ENCODE assay signal across 11 mouse cellular contexts in genomic region chr1:83631798-83632197, GRCm38 (mm10).
DNase-seq lines count a peak whose midpoint lies in the region; ATAC-seq and TF ChIP-seq lines count a peak whose summit lies in the region.
"Had no signal": no experiment of that assay in that cellular context is flagged by ENCODE, and none has a peak within 500 bp of the region (broad histone marks: within the 10 kb centered on the region; RNA-seq: fewer than 3 reads in every experiment).

No protein-coding gene starts in this region.

- no peak for TF ChIP-seq CTCF in layer of hippocampus, adult 2 months (conservative IDR thresholded peaks at IDR 0.05)

- peaks cover 13% of the 10 kb centered on the region for H3K4me1 ChIP-seq in hindbrain, embryonic 13.5 days (replicated peaks)
- H3K4me1 ChIP-seq in hindbrain, embryonic 11.5 days (replicated peaks; ENCODE audit: control insufficient read depth, insufficient read depth, low read length), result no peaks in the 10 kb centered on the region
- peaks cover 14% of the 10 kb centered on the region for H3K4me1 ChIP-seq in neural tube, embryonic 13.5 days (replicated peaks)
- H3K4me1 ChIP-seq: liver, embryonic 15.5 days had no signal

- H3K27me3 ChIP-seq in hindbrain, embryonic 13.5 days, result no peaks in the 10 kb centered on the region
- no peaks in the 10 kb centered on the region for H3K27me3 ChIP-seq in hindbrain, embryonic 11.5 days (ENCODE audit: control insufficient read depth, insufficient read depth, low read length)
- H3K27me3 ChIP-seq in neural tube, embryonic 13.5 days, result no peaks in the 10 kb centered on the region
- H3K27me3 ChIP-seq: liver, embryonic 15.5 days had no signal

- H3K36me3 ChIP-seq in hindbrain, embryonic 13.5 days, result no peaks in the 10 kb centered on the region
- H3K36me3 ChIP-seq in hindbrain, embryonic 11.5 days (ENCODE audit: control insufficient read depth, insufficient read depth, low read length), result no peaks in the 10 kb centered on the region
- no peaks in the 10 kb centered on the region for H3K36me3 ChIP-seq in neural tube, embryonic 13.5 days
- H3K36me3 ChIP-seq: liver, embryonic 15.5 days had no signal

- no peaks in the 10 kb centered on the region for H3K9me3 ChIP-seq in hindbrain, embryonic 13.5 days
- H3K9me3 ChIP-seq in hindbrain, embryonic 11.5 days (ENCODE audit: control insufficient read depth, low read length), result no peaks in the 10 kb centered on the region
- H3K9me3 ChIP-seq in neural tube, embryonic 13.5 days, result no peaks in the 10 kb centered on the region
- H3K9me3 ChIP-seq: liver, embryonic 15.5 days had no signal

- peak overlapping the region; percentile 19; the same call in 1 of the 2 replicates for H3K9ac ChIP-seq in hindbrain, embryonic 13.5 days
- no peak overlapping the region for H3K9ac ChIP-seq in hindbrain, embryonic 11.5 days (ENCODE audit: low read depth, low read length)
- no peak overlapping the region for H3K9ac ChIP-seq in neural tube, embryonic 13.5 days
- H3K9ac ChIP-seq: liver, embryonic 15.5 days had no signal

- DNase-seq in hindbrain, embryonic 11.5 days (ENCODE audit: low spot score), result no peak
- DNase-seq in cerebellum, adult 9-10 months, result peak; percentile 39
- DNase-seq in layer of hippocampus, adult 2 months (ENCODE audit: low spot score in 2 of 2), result peak; percentile 23 to 48
- DNase-seq: adrenal gland, postnatal 14 days; thymus, postnatal 36 days had no signal

- 35% methylated on average over 4 of the region's 4 CpGs for WGBS in hindbrain, embryonic 13.5 days
- 45% methylated on average over 4 of the region's 4 CpGs for WGBS in hindbrain, embryonic 11.5 days
- WGBS in neural tube, embryonic 13.5 days, result 30% methylated on average over 4 of the region's 4 CpGs

- peak overlapping the region; percentile 70 for H3K27ac ChIP-seq in hindbrain, embryonic 13.5 days
- H3K27ac ChIP-seq in hindbrain, embryonic 11.5 days (ENCODE audit: low read depth, low read length), result no peak overlapping the region
- H3K27ac ChIP-seq in layer of hippocampus, adult 2 months, result peak overlapping the region; percentile 82
- H3K27ac ChIP-seq in neural tube, embryonic 13.5 days (replicated peaks), result peak overlapping the region; percentile 42; the same call in 1 of the 2 replicates
- H3K27ac ChIP-seq: liver, embryonic 15.5 days had no signal

- H3K4me3 ChIP-seq in hindbrain, embryonic 13.5 days, result no peak overlapping the region
- no peak overlapping the region for H3K4me3 ChIP-seq in hindbrain, embryonic 11.5 days (ENCODE audit: low read depth, low read length)
- H3K4me3 ChIP-seq in layer of hippocampus, adult 2 months, result peak overlapping the region; percentile 1; the same call in 1 of the 2 replicates
- no peak overlapping the region for H3K4me3 ChIP-seq in neural tube, embryonic 13.5 days
- H3K4me3 ChIP-seq: liver, embryonic 15.5 days had no signal

- H3K4me2 ChIP-seq in hindbrain, embryonic 13.5 days, result peak overlapping the region; percentile 23
- no peak overlapping the region for H3K4me2 ChIP-seq in hindbrain, embryonic 11.5 days (replicated peaks; ENCODE audit: low read depth, low read length)
- H3K4me2 ChIP-seq in neural tube, embryonic 13.5 days, result peak overlapping the region; percentile 28
- H3K4me2 ChIP-seq: liver, embryonic 15.5 days had no signal

- peak; percentile 91 for ATAC-seq in hindbrain, embryonic 13.5 days (ENCODE audit: low FRiP score)
- no peak for ATAC-seq in hindbrain, embryonic 11.5 days (ENCODE audit: low FRiP score)
- peak; percentile 91 for ATAC-seq in neural tube, embryonic 13.5 days (ENCODE audit: low read depth)
- no peak for ATAC-seq in megakaryocyte progenitor cell, adult 5-6 weeks (replicated peaks; ENCODE audit: poor library complexity)
- no peak for ATAC-seq in megakaryocyte-erythroid progenitor cell, adult 5-6 weeks (replicated peaks; ENCODE audit: low FRiP score, low TSS enrichment, poor library complexity, severe bottlenecking)
- ATAC-seq in activated CD4-positive, CD25-positive, alpha-beta regulatory T cell, adult 4 months, result no peak

Comparison
In these comparisons a context has a peak if more than half of its experiments do, and no peak if none do; other contexts are left out.
1. ATAC-seq: peak in hindbrain, embryonic 13.5 days (single experiment) and neural tube, embryonic 13.5 days (single experiment); none in hindbrain, embryonic 11.5 days (single experiment), megakaryocyte progenitor cell, adult 5-6 weeks (single experiment), megakaryocyte-erythroid progenitor cell, adult 5-6 weeks (single experiment) and activated CD4-positive, CD25-positive, alpha-beta regulatory T cell, adult 4 months (single experiment).